Mouse (Mus musculus) neural tube, postnatal 0 days (tissue): ENCODE results near the gene Parg. TPM values are rescaled to one million over a fixed set of nuclear protein-coding genes. Genes with fewer than 3 reads are reported as not detected.

ENCODE experiments used
- polyA plus RNA-seq: library from polyadenylated mRNA; unstranded; fragments of >200 nt; fragmentation: Nextera tagmentation; extraction: Ambion mirVana; gene quantifications from 2 replicates; pipeline ENCODE4 v1.2.1, GENCODE M21; 2015

Parg gene
- polyA plus RNA-seq, result 22.1 and 24.5 TPM in 2 replicates

DNA sequence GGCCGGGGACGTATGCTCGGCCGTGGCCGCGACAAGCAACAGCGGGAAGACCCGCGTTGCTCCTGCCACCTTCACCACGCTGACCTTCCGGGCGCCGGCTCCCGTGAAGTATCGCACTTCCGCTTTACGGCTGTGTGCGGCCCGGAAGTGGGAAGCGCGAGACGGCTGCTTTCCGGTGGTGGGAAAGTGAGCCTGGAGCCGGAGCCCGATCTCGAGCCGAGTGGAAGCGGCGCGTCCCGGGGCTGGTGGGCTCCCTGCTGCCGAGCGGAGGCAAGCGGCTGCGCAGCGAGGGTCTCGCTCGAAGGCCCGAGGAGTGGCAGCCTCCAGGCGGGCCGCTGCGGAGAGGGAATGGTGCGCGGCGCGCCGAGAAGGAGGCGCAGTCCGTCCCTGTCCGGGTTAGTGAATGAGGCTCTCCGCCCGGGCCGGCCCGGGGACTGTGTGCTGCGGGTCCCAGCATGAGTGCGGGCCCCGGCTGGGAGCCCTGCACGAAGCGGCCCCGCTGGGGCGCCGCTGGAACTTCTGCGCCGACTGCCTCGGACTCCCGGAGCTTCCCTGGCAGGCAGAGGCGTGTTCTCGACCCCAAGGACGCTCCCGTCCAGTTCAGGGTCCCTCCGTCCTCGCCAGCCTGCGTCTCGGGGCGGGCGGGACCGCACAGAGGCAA, at the start of gene Parg, which contains the start of gene Timm23:
TSS of gene Parg (plus strand) at position 159 of the 661 bp plus-strand sequence.
TSS of gene Timm23 (minus strand) at position 108 of the 661 bp plus-strand sequence.

DNA sequence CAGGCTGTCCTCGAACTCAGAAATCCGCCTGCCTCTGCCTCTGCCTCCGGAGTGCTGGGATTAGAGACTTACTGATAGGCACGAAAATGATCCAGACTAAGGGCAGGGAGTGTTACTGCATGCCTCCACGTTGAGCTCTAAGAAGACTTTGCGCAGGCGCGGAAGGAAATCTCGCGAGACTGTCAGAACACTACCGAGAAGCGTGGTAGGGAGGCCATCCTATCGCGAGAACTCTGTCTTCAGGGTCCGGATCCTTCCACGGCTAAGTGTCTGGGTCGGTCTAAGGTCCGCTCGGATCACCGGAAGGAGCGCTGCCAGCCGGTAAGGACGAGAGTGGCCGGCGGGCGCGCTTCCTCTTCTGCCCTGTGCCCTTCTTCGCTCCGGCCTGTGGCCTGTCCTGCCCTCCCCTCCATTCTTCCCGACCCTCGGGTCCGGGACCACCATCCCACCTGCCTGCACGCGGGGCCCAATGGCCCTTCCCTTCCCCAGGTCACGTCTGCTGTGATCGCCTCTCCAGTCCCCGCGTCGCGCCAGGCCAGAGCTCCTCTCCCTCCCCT, 42.0 kb upstream of the Parg start, which contains the start of gene Ncoa4:
TSS of gene Ncoa4 (plus strand) at position 176 of the 557 bp plus-strand sequence.

DNA sequence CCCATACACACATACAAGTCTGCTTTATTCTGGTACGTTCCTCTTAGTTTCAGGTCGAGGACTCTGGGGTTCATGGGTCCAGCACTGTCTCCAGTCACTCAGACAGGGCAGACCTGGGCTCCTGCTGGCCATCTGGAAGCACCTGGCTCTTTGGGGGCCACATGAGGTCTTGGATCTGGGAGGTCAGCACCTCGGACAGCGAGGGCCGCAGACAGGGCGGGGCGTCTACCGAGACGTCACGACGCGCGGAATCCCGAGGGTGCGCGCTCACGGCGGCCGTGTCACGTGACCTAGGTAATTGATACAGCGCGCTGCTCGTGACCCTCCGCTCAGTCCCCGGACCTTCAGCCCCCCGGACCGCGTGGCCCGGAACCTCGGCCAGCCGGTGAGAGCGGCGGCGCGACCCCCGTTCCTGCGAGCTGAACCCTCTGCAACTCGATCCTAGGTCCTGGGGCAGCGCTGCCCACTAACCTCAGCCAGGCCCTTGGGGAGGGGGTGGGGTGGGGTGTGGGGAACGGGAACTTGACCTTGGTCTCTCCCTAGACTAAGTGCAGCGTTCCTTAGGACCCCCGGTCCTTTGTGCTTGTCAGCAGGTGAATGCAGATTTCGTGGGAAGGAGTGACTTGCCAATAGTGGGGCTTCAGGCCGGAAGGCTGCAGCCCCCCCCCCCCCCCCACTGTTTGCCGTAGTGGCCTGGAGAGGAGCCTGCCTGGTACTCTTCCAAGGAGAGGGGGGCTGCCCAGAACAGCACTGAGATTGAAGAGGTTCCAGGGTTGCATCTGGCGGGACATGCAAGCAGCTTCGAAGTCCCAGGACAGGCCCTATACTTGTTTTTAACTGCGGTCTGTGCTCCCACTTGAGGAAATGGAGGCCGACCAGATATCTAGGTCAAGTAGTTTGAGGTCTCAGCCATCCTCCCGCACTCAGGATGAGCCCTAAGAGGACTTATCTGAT, 120.3 kb downstream of the Parg start, which contains the start of gene Ogdhl:
TSS of gene Ogdhl (plus strand) at position 288 of the 954 bp plus-strand sequence.

Other genes starting within 250 kb of the Parg start
- 0.65 and 0.78 TPM in 2 replicates for gene Galnt15, start 173.0 kb upstream of the Parg start, polyA plus RNA-seq
- gene Oxnad1, start 116.6 kb upstream of the Parg start, polyA plus RNA-seq, result 24.3 and 25.2 TPM in 2 replicates
- 72.8 and 73.7 TPM in 2 replicates for gene Dph3, start 116.2 kb upstream of the Parg start, polyA plus RNA-seq
- gene Msmb, start 59.9 kb upstream of the Parg start, polyA plus RNA-seq, result not detected in 2 replicates
- 83.7 and 87.3 TPM in 2 replicates for gene Ncoa4, start 42.1 kb upstream of the Parg start, polyA plus RNA-seq
- 248 and 274 TPM in 2 replicates for gene Timm23, start 51 bp upstream of the Parg start, polyA plus RNA-seq
- 18.3 and 19.7 TPM in 2 replicates for gene Ogdhl, start 120.1 kb downstream of the Parg start, polyA plus RNA-seq
- gene 1700024G13Rik, start 186.4 kb downstream of the Parg start, polyA plus RNA-seq, result 0.62 and 1.1 TPM in 2 replicates